Mouse (Mus musculus): ENCODE results near the gene Dnase1l2. TPM values are rescaled to one million over a fixed set of nuclear protein-coding genes. Genes with fewer than 3 reads are reported as not detected.
A peak's percentile ranks its signal among the peaks of the same experiment; 100 is the strongest.

The Dnase1l2 gene
- polyA plus RNA-seq, 1 experiment from 2014 or later: 1.2 TPM

GRCm38 (mm10) chr17:24451220-24451619 lies 8.3 kb upstream of the Dnase1l2 start:
- no peak overlapping the region for H3K9ac ChIP-seq
- no peak overlapping the region for H3K4me2 ChIP-seq
- no peaks in the 10 kb centered on the region for H3K9me3 ChIP-seq (replicated peaks)
- no peak for ATAC-seq (replicated peaks; ENCODE audit: insufficient number of reproducible peaks, insufficient read depth, low FRiP score, low read depth)
- WGBS: 97% methylated on average over 6 of the region's 6 CpGs
- H3K27me3 ChIP-seq: no peaks in the 10 kb centered on the region
- H3K4me3 ChIP-seq: no peak overlapping the region
- H3K4me1 ChIP-seq (replicated peaks): peaks cover 19% of the 10 kb centered on the region
- H3K27ac ChIP-seq: no peak overlapping the region
- peaks cover 51% of the 10 kb centered on the region for H3K36me3 ChIP-seq

DNA sequence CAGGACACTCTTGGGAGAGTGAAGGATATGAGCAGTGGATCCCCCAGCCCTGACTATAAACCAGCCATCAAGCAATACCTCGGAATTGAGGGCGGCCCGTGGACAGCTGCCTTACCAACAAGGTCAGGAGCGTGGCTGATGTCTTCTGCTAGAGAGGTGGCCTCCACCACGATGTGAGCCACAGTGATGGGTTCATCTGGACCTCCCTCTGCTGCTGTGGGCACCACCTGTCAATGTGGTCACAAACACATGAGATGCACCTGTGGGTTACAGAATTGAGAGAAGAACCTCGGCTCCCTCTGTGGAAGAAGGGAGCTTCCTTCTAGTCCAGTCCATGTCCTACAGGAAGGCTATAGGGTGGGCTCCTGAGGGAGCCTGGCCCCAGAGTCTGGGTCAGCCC lies 6.6 kb upstream of the Dnase1l2 start:
- no peak overlapping the region for H3K27ac ChIP-seq
- peaks cover 68% of the 10 kb centered on the region for H3K36me3 ChIP-seq
- H3K4me3 ChIP-seq: no peak overlapping the region
- peaks cover 12% of the 10 kb centered on the region for H3K4me1 ChIP-seq (replicated peaks)
- 82% methylated on average over 6 of the region's 6 CpGs for WGBS
- no peaks in the 10 kb centered on the region for H3K27me3 ChIP-seq
- no peak overlapping the region for H3K9ac ChIP-seq
- H3K9me3 ChIP-seq (replicated peaks): no peaks in the 10 kb centered on the region
- no peak overlapping the region for H3K4me2 ChIP-seq
- no peak for ATAC-seq (replicated peaks; ENCODE audit: insufficient number of reproducible peaks, insufficient read depth, low FRiP score, low read depth)

- Histone ChIP-seq H3K4me3 (no peak overlapping the region), H3K4me2 (no peak overlapping the region), H3K9me3 (replicated peaks) (no peaks in the 10 kb centered on the region), H3K4me1 (replicated peaks) (no peaks in the 10 kb centered on the region), H3K36me3 (peaks cover 81% of the 10 kb centered on the region), H3K9ac (no peak overlapping the region), H3K27ac (no peak overlapping the region), H3K27me3 (no peaks in the 10 kb centered on the region)
- 84% methylated on average over 8 of the region's 8 CpGs for WGBS
- ATAC-seq (replicated peaks; ENCODE audit: insufficient number of reproducible peaks, insufficient read depth, low FRiP score, low read depth): no peak
These were observed 3.7 kb upstream of the Dnase1l2 start for GRCm38 (mm10) chr17:24446590-24446989.

GRCm38 (mm10) chr17:24443409-24443808 lies 504 bp upstream of the Dnase1l2 start:
- no peak for ATAC-seq (replicated peaks; ENCODE audit: insufficient number of reproducible peaks, insufficient read depth, low FRiP score, low read depth)
- WGBS: 72% methylated on average over 4 of the region's 4 CpGs
- Histone ChIP-seq H3K4me3 (no peak overlapping the region), H3K9ac (no peak overlapping the region), H3K4me1 (replicated peaks) (no peaks in the 10 kb centered on the region), H3K9me3 (replicated peaks) (no peaks in the 10 kb centered on the region), H3K36me3 (peaks cover 74% of the 10 kb centered on the region), H3K27me3 (no peaks in the 10 kb centered on the region), H3K4me2 (no peak overlapping the region), H3K27ac (no peak overlapping the region)

DNA sequence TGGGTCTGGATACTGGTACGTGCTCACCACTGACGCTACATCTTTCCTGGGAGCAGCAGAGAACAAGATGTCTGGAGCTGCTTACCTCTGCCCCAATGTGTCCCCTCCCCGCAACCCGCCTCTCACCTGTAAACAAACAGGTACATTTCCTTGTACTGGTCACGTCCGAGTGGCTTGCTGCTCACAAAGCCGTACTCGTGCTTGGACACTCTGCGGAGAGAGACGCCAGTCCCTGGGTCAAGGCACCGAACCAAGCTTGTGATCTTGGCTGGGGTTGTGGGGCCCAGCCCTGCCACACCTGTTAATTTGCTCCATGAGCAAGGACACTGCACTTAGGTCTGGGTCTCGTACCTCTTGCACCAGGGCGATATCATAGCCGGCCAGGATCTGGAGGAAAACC lies 798 bp downstream of the Dnase1l2 start:
- no peak overlapping the region for H3K4me2 ChIP-seq
- H3K4me3 ChIP-seq: no peak overlapping the region
- H3K9me3 ChIP-seq (replicated peaks): no peaks in the 10 kb centered on the region
- H3K9ac ChIP-seq: no peak overlapping the region
- H3K27ac ChIP-seq: no peak overlapping the region
- no peaks in the 10 kb centered on the region for H3K4me1 ChIP-seq (replicated peaks)
- no peaks in the 10 kb centered on the region for H3K27me3 ChIP-seq
- no peak for ATAC-seq (replicated peaks; ENCODE audit: insufficient number of reproducible peaks, insufficient read depth, low FRiP score, low read depth)
- H3K36me3 ChIP-seq: peaks cover 74% of the 10 kb centered on the region
- 83% methylated on average over 14 of the region's 14 CpGs for WGBS

DNA sequence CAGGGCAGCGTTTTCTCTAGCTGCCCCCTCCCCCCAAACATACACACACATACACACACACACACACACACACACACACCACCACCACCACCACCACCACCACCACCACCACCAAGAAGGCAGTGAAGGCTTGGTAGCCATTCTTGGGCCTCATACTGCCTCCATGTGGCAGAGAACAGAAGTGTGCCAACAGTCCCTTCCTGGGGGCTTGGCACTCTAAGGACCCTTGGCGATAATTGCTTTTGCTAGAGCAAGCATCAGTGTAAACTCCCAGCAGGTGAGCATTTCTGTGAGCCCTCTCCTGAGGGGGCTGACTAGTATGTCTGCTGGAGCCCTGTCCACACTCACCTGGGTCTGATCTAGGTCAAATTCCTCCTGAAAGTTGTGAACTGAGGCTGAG lies 1.8 kb downstream of the Dnase1l2 start:
- H3K27me3 ChIP-seq: no peaks in the 10 kb centered on the region
- H3K36me3 ChIP-seq: peaks cover 72% of the 10 kb centered on the region
- WGBS: 55% methylated on average over 2 of the region's 2 CpGs
- no peaks in the 10 kb centered on the region for H3K9me3 ChIP-seq (replicated peaks)
- no peak overlapping the region for H3K4me2 ChIP-seq
- no peak for ATAC-seq (replicated peaks; ENCODE audit: insufficient number of reproducible peaks, insufficient read depth, low FRiP score, low read depth)
- H3K4me3 ChIP-seq: no peak overlapping the region
- H3K9ac ChIP-seq: no peak overlapping the region
- H3K4me1 ChIP-seq (replicated peaks): no peaks in the 10 kb centered on the region
- H3K27ac ChIP-seq: no peak overlapping the region

GRCm38 (mm10) chr17:24440377-24440776 lies 2.5 kb downstream of the Dnase1l2 start:
- WGBS: 89% methylated on average over 8 of the region's 8 CpGs
- ATAC-seq (replicated peaks; ENCODE audit: insufficient number of reproducible peaks, insufficient read depth, low FRiP score, low read depth): no peak
- H3K36me3 ChIP-seq: peaks cover 70% of the 10 kb centered on the region

DNA sequence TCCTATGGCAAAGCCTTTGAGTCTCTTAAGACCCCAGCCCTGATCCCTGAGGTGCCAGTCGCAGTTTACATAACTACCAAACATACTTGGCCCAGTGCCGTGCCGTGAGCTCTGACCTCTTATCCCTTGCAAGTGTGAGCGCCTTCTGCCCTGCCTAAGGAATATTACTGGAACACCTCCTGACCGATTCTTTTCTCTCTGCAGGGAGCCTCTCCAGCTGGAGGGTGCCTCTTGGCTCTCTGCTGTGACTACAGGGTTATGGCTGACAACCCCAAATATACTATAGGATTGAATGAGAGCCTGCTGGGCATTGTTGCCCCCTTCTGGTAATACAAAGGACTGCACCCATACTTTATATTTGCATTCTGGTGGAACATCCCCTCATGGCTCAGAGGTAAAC lies 5.9 kb downstream of the Dnase1l2 start:
- Histone ChIP-seq H3K9ac (no peak overlapping the region), H3K4me1 (replicated peaks) (no peaks in the 10 kb centered on the region), H3K27ac (no peak overlapping the region), H3K4me3 (no peak overlapping the region), H3K36me3 (peaks cover 55% of the 10 kb centered on the region), H3K4me2 (no peak overlapping the region), H3K9me3 (replicated peaks) (no peaks in the 10 kb centered on the region), H3K27me3 (no peaks in the 10 kb centered on the region)
- 77% methylated on average over 5 of the region's 5 CpGs for WGBS
- no peak for ATAC-seq (replicated peaks; ENCODE audit: insufficient number of reproducible peaks, insufficient read depth, low FRiP score, low read depth)

More at GRCm38 (mm10) chr17:24440377-24440776, 2.5 kb downstream of the Dnase1l2 start:
- no peak overlapping the region for H3K4me3 ChIP-seq
- H3K9ac ChIP-seq: no peak overlapping the region
- H3K9me3 ChIP-seq (replicated peaks): no peaks in the 10 kb centered on the region
- no peak overlapping the region for H3K4me2 ChIP-seq
- H3K27ac ChIP-seq: no peak overlapping the region
- no peaks in the 10 kb centered on the region for H3K27me3 ChIP-seq
- H3K4me1 ChIP-seq (replicated peaks): no peaks in the 10 kb centered on the region

- H3K4me3 ChIP-seq: peak overlapping the region; percentile 12; the same call in 1 of the 2 replicates
- no peaks in the 10 kb centered on the region for H3K9me3 ChIP-seq (replicated peaks)
- no peaks in the 10 kb centered on the region for H3K27me3 ChIP-seq
- peaks cover 29% of the 10 kb centered on the region for H3K4me1 ChIP-seq (replicated peaks)
- 0 out of 2 replicates have a peak overlapping the region, but pooled peaks have one; percentile 8 for H3K9ac ChIP-seq
- peak overlapping the region; percentile 41 for H3K4me2 ChIP-seq
- H3K27ac ChIP-seq: peak overlapping the region; percentile 87
- ATAC-seq (replicated peaks; ENCODE audit: insufficient number of reproducible peaks, insufficient read depth, low FRiP score, low read depth): peak; percentile 32
- 55% methylated on average over 14 of the region's 14 CpGs for WGBS
- peaks cover 10% of the 10 kb centered on the region for H3K36me3 ChIP-seq
These were observed 13.5 kb downstream of the Dnase1l2 start for GRCm38 (mm10) chr17:24429201-24429983.

- Histone ChIP-seq H3K9me3 (replicated peaks) (no peaks in the 10 kb centered on the region), H3K36me3 (peaks cover 30% of the 10 kb centered on the region), H3K27me3 (no peaks in the 10 kb centered on the region), H3K9ac (peak overlapping the region; percentile 87), H3K27ac (peak overlapping the region; percentile 96), H3K4me2 (peak overlapping the region; percentile 72), H3K4me1 (replicated peaks) (peaks cover 29% of the 10 kb centered on the region), H3K4me3 (peak overlapping the region; percentile 68)
- 0 out of 2 replicates have a peak, but pooled peaks have one; percentile 9 for ATAC-seq (replicated peaks; ENCODE audit: insufficient number of reproducible peaks, insufficient read depth, low FRiP score, low read depth)
- 2% methylated on average over 8 of the region's 8 CpGs for WGBS
These were observed 15.7 kb downstream of the Dnase1l2 start for GRCm38 (mm10) chr17:24427170-24427557.

DNA sequence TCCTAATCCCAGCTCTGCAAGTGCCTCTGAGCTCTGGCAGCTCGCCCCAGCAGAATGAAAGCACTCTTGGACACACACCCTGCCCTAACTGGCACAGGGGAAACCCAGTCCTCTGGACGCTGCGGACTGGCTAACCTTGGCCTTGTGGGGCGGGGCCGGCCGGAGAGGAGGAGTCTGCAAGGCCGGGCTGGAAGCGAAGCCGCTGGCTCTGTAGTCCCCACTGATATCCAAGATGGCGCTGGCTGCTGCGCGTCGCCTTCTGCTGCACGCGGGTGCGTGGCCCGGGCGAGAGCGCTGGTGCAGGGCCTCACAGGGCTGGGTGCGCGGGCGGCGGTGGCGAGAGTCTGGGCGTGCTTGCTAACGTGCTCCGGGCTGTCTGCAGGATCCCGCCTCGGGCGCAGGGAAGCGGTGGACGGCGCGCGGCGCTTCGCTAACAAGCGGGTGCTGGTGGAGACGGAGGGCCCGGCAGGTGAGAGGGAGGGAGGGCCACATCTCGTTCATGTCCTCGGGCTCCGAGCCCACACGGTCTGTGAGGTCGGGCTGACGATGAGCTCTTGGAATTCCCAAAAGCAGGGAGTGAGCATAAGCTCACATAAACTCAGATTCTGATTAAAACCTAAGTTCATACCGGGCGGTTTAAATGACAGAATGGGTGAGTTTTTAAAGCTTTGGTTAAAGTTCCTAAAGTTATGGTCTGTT lies 16.3 kb downstream of the Dnase1l2 start, which contains the start of gene Eci1:
TSS of gene Eci1 (plus strand) at position 171 of the 699 bp plus-strand sequence.
- H3K27ac ChIP-seq: peak within 1 kb of the TSS; percentile 96
- H3K4me3 ChIP-seq: peak within 1 kb of the TSS; percentile 68
- peak; percentile 98 for ATAC-seq (replicated peaks; ENCODE audit: insufficient number of reproducible peaks, insufficient read depth, low FRiP score, low read depth)
- peaks cover 29% of the 10 kb centered on the region for H3K4me1 ChIP-seq (replicated peaks)
- H3K9me3 ChIP-seq (replicated peaks): no peaks in the 10 kb centered on the region
- H3K4me2 ChIP-seq: peak within 1 kb of the TSS; percentile 72
- WGBS: under 1% methylated on average over 48 of the region's 48 CpGs
- peaks cover 35% of the 10 kb centered on the region for H3K36me3 ChIP-seq
- no peaks in the 10 kb centered on the region for H3K27me3 ChIP-seq
- peak within 1 kb of the TSS; percentile 87 for H3K9ac ChIP-seq

All from heart, embryonic 15.5 days (tissue).